ENCODE assay signal across 8 mouse cellular contexts in genomic region chrX:159372753-159373144, GRCm38 (mm10). TPM values are rescaled to one million over a fixed set of nuclear protein-coding genes. Genes with fewer than 3 reads are reported as not detected.
DNase-seq lines count a peak whose midpoint lies in the region; ATAC-seq and TF ChIP-seq lines count a peak whose summit lies in the region.

No protein-coding gene starts in this region.

- H3K36me3 ChIP-seq in spleen, adult 2 months (ENCODE audit: control insufficient read depth, insufficient read depth, low read length), result no peaks in the 10 kb centered on the region; the same call in 1 of the 2 replicates
- H3K36me3 ChIP-seq in liver, embryonic 12.5 days, result peaks cover 25% of the 10 kb centered on the region

- 10% methylated on average over 9 of the region's 9 CpGs for WGBS in cerebellum, adult 2 months
- WGBS in spleen, adult 2 months, result 27% methylated on average over 9 of the region's 9 CpGs
- 9% methylated on average over 9 of the region's 9 CpGs for WGBS in liver, embryonic 12.5 days (ENCODE audit: insufficient replicate concordance)

- H3K27me3 ChIP-seq in cerebellum, adult 2 months (ENCODE audit: control insufficient read depth, insufficient read depth, low read length), result no peaks in the 10 kb centered on the region
- no peaks in the 10 kb centered on the region for H3K27me3 ChIP-seq in spleen, adult 2 months (ENCODE audit: control insufficient read depth, insufficient read depth, low read length)
- no peaks in the 10 kb centered on the region for H3K27me3 ChIP-seq in liver, embryonic 12.5 days (replicated peaks)

- H3K27ac ChIP-seq in cerebellum, adult 2 months (ENCODE audit: insufficient read depth, low read length), result peak overlapping the region; percentile 51; the same call in 1 of the 2 replicates
- H3K27ac ChIP-seq in spleen, adult 2 months (ENCODE audit: insufficient read depth, low read length), result peak overlapping the region; percentile 79; the same call in 1 of the 2 replicates
- H3K27ac ChIP-seq in liver, embryonic 12.5 days, result peak overlapping the region; percentile 73

- no peak for DNase-seq in cerebellum, adult 2 months
- DNase-seq in cerebellum, postnatal 4 days (ENCODE audit: low spot score in 2 of 2), result no peak
- no peak for DNase-seq in spleen, adult 2 months (ENCODE audit: low read depth in 1 of 2, low spot score in 2 of 2)
- no peak for DNase-seq in spleen, postnatal 4 days (ENCODE audit: low spot score in 2 of 2)
- no peak for DNase-seq in adrenal gland, postnatal 25 days
- DNase-seq in left cerebral cortex, postnatal 4 days, result no peak
- no peak for DNase-seq in thymus, postnatal 10 days (ENCODE audit: low spot score in 2 of 2)

- no peak for ATAC-seq in liver, embryonic 12.5 days

- peak overlapping the region; percentile 71 for H3K4me2 ChIP-seq in liver, embryonic 12.5 days

- no peak for TF ChIP-seq CTCF in cerebellum, adult 2 months (IDR thresholded peaks at IDR 0.05; ENCODE audit: borderline replicate concordance, insufficient read depth, low read depth, low read length)
- TF ChIP-seq CTCF in spleen, adult 2 months (IDR thresholded peaks at IDR 0.05; ENCODE audit: extremely low read depth, insufficient read depth, insufficient read length, insufficient replicate concordance), result no peak

- H3K9ac ChIP-seq in liver, embryonic 12.5 days, result peak overlapping the region; percentile 77

- H3K9me3 ChIP-seq in liver, embryonic 12.5 days (replicated peaks), result no peaks in the 10 kb centered on the region

- no peaks in the 10 kb centered on the region; the same call in 1 of the 2 replicates for H3K4me1 ChIP-seq in cerebellum, adult 2 months (ENCODE audit: control insufficient read depth, insufficient read depth, low read length)
- peaks cover 2% of the 10 kb centered on the region; the same call in 1 of the 2 replicates for H3K4me1 ChIP-seq in spleen, adult 2 months (ENCODE audit: control insufficient read depth, insufficient read depth, insufficient read length)
- H3K4me1 ChIP-seq in liver, embryonic 12.5 days, result peaks cover 26% of the 10 kb centered on the region

- intact Hi-C loops in left cerebral cortex, postnatal 4 days (cut with DNase I), result no loop called here

- H3K4me3 ChIP-seq in cerebellum, adult 2 months (replicated peaks; ENCODE audit: insufficient read depth, low read depth, low read length), result peak overlapping the region; percentile 69
- H3K4me3 ChIP-seq in spleen, adult 2 months (ENCODE audit: extremely low read depth, insufficient read depth, insufficient read length), result peak overlapping the region; percentile 100
- H3K4me3 ChIP-seq in liver, embryonic 12.5 days, result peak overlapping the region; percentile 77

- no peak for TF ChIP-seq POLR2A in cerebellum, adult 2 months (IDR thresholded peaks at IDR 0.05; ENCODE audit: borderline replicate concordance, insufficient read depth, low read length)
- TF ChIP-seq POLR2A in spleen, adult 2 months (IDR thresholded peaks at IDR 0.05; ENCODE audit: low read depth, low read length), result no peak

RNA-seq across cellular contexts. Expression of gene Eif1ax, which starts 0.8 kb away (rescaled TPM):
- polyA plus RNA-seq in cerebellum, adult 2 months (2012; rRNA removed), result 62.0 and 76.7 TPM in 2 replicates
- 33.0 and 37.5 TPM in 2 replicates for polyA plus RNA-seq in spleen, adult 2 months (2012; rRNA removed)
- 100 and 103 TPM in 2 replicates for polyA plus RNA-seq in liver, embryonic 12.5 days (2016; fragmentation: Nextera tagmentation; extraction: Ambion mirVana)
- total RNA-seq in adrenal gland, postnatal 25 days (2021), result 87.1 and 112 TPM in 2 replicates
- 100 to 1,000 TPM; 158 to 177 TPM for total RNA-seq in left cerebral cortex, postnatal 4 days (2021)

RNA-seq across cellular contexts. Expression of gene Map7d2, which starts 41.6 kb away (rescaled TPM):
- 87.1 and 101 TPM in 2 replicates for polyA plus RNA-seq in cerebellum, adult 2 months (2012; rRNA removed)
- polyA plus RNA-seq in spleen, adult 2 months (2012; rRNA removed), result not detected in 2 replicates
- polyA plus RNA-seq in liver, embryonic 12.5 days (2016; fragmentation: Nextera tagmentation; extraction: Ambion mirVana), result 0.13 and 0.18 TPM in 2 replicates
- total RNA-seq in adrenal gland, postnatal 25 days (2021), result 1.5 and 2.5 TPM in 2 replicates
- total RNA-seq in left cerebral cortex, postnatal 4 days (2021), result 10 to 100 TPM; 37.9 to 38.4 TPM

Comparison
In these comparisons a context has a peak if more than half of its experiments do, and no peak if none do; other contexts are left out.
1. RNA of gene Map7d2, which starts 41.6 kb away (polyA plus RNA-seq): 87.1 to 101 TPM in cerebellum, adult 2 months; 0.13 to 0.18 TPM in liver, embryonic 12.5 days and not detected in spleen, adult 2 months; every median in the first group is over 10 times any median in the second.
2. Peak in every context shown above with its lines, with median percentiles within 50 percentile points of each other: H3K27ac ChIP-seq and H3K4me3 ChIP-seq.